Mouse (Mus musculus) adrenal gland, postnatal 25 days (tissue): Measurements from ENCODE around the gene 6430550D23Rik. TPM values are rescaled to one million over a fixed set of nuclear protein-coding genes. Genes with fewer than 3 reads are reported as not detected.

ENCODE experiments used
- DNase-seq: peaks from one replicate; pipeline ENCODE4 v3.0.0; 2021; ENCODE audit warnings: mixed read lengths
- long read RNA-seq: library from polyadenylated mRNA; stranded (forward); transcript quantifications from one replicate; pipeline ENCODE4 v2.0.0, GENCODE M21; 2021
- total RNA-seq: library from RNA; stranded (reverse); gene quantifications from 2 replicates; pipeline ENCODE4 v1.2.3, GENCODE M21; 2021

6430550D23Rik gene
- total RNA-seq: 4.0 and 4.3 TPM in 2 replicates
- long read RNA-seq, partial matches to known transcripts: 0 of 4 reads
- long read RNA-seq, other reads (novel, unspliced or antisense): 4 of 4 reads

GRCm38 (mm10) chr2:156007888-156008532 is at the start of gene 6430550D23Rik, which contains the start of gene Ergic3:
6430550D23Rik (minus strand) TSS chr2:156007977.
Ergic3 (plus strand) TSS chr2:156008045.
- peak; percentile 99 for DNase-seq

GRCm38 (mm10) chr2:156052816-156053215 is 45.0 kb upstream of the 6430550D23Rik start, which contains the start of gene Fer1l4:
Fer1l4 (minus strand) TSS chr2:156052947.
- no peak for DNase-seq

GRCm38 (mm10) chr2:156047929-156048328 is 40.2 kb upstream of the 6430550D23Rik start:
- no peak for DNase-seq

GRCm38 (mm10) chr2:156042903-156043302 is 35.1 kb upstream of the 6430550D23Rik start:
- DNase-seq: no peak

GRCm38 (mm10) chr2:156039390-156039789 is 31.6 kb upstream of the 6430550D23Rik start:
- DNase-seq: no peak

- DNase-seq: no peak
Observed at GRCm38 (mm10) chr2:156025482-156025881, 17.7 kb upstream of the 6430550D23Rik start.

- no peak for DNase-seq
Observed at GRCm38 (mm10) chr2:156021765-156022164, 14.0 kb upstream of the 6430550D23Rik start.

GRCm38 (mm10) chr2:156021219-156021618 is 13.4 kb upstream of the 6430550D23Rik start:
- DNase-seq: no peak

- DNase-seq: no peak
Observed at GRCm38 (mm10) chr2:156018106-156018505, 10.3 kb upstream of the 6430550D23Rik start.

- DNase-seq: no peak
Observed at GRCm38 (mm10) chr2:156005393-156005792, 2.4 kb downstream of the 6430550D23Rik start.

GRCm38 (mm10) chr2:155991863-155992321 is 15.9 kb downstream of the 6430550D23Rik start:
- DNase-seq: peak; percentile 41

GRCm38 (mm10) chr2:155991151-155991550 is 16.6 kb downstream of the 6430550D23Rik start:
- DNase-seq: no peak

GRCm38 (mm10) chr2:155989085-155989484 is 18.7 kb downstream of the 6430550D23Rik start:
- DNase-seq: no peak

- no peak for DNase-seq
Observed at GRCm38 (mm10) chr2:155987131-155987530, 20.6 kb downstream of the 6430550D23Rik start.

- no peak for DNase-seq
Observed at GRCm38 (mm10) chr2:155985776-155986175, 22.0 kb downstream of the 6430550D23Rik start.

- peak; percentile 18 for DNase-seq
Observed at GRCm38 (mm10) chr2:155979328-155979991, 28.3 kb downstream of the 6430550D23Rik start.

- no peak for DNase-seq
Observed at GRCm38 (mm10) chr2:155974087-155974731, 33.6 kb downstream of the 6430550D23Rik start.

- DNase-seq: no peak
Observed at GRCm38 (mm10) chr2:155973348-155973747, 34.4 kb downstream of the 6430550D23Rik start.

GRCm38 (mm10) chr2:155962991-155963390 is 44.8 kb downstream of the 6430550D23Rik start:
- DNase-seq: no peak

GRCm38 (mm10) chr2:155961862-155962261 is 45.9 kb downstream of the 6430550D23Rik start:
- DNase-seq: no peak

GRCm38 (mm10) chr2:155959981-155960380 is 47.8 kb downstream of the 6430550D23Rik start:
- DNase-seq: no peak

- peak; percentile 91 for DNase-seq
Observed at GRCm38 (mm10) chr2:155956134-155957059, 51.4 kb downstream of the 6430550D23Rik start, which contains the start of gene Cep250. Cep250 (plus strand) TSS chr2:155956458.
